Mouse (Mus musculus) fibroblast of lung, adult 2 months (primary cell): Measurements from ENCODE around the gene Gm1113.

Source experiments
- DNase-seq: peaks from one replicate; pipeline ENCODE4 v3.0.0-alpha.2; 2011; ENCODE audit warnings: low read depth

Gm1113 gene

DNA sequence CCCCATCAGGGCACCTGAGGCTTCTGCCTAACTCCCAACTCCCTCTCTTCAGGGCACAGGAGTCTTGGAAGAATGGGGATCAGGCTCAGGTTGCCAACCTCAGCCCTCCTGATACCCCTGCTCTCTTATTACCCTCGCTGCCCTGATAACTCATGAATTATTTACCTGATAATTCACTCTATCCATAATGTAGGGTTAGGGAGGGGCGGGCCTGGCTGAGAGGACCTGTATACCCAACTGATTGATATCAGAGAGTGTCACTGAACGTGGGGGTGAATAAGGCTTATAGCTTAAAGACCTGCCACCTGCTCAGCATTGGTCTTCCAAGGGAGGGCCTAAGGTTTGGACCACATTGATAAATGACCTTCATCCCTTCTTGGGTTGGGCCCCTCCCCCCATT is at the start of gene Gm1113:
TSS of gene Gm1113 (minus strand) at position 101 of the 400 bp plus-strand sequence.
- no peak for DNase-seq

DNA sequence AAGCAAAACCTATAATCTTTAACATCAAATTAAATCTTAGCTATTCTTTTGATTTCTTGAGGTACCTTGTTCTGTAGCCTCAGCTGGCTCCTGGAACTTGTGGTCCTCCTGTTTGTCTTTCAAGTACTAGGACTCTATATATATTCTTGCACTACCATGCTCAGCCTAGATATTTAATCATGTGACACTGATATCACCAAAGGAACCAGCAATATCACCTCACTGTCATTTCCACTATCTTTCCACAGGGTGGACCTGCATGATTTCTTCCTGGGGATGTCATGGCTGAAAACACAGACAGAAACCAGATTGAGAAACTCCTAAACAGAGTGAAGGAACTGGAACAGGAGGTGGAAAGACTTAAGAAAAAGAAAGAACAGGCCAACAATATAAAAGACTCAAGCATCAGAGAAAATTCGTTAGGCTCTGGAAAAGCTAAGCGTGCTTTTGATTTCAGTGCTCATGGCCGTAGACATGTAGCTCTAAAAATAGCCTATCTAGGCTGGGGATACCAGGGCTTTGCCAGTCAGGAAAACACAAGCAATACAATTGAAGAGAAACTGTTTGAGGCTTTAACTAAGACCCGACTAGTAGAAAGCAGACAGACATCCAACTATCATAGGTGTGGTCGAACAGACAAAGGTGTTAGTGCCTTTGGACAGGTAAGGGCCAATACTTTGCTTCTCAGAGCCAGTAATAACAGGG is 46.6 kb upstream of the Gm1113 start:
- no peak for DNase-seq

DNA sequence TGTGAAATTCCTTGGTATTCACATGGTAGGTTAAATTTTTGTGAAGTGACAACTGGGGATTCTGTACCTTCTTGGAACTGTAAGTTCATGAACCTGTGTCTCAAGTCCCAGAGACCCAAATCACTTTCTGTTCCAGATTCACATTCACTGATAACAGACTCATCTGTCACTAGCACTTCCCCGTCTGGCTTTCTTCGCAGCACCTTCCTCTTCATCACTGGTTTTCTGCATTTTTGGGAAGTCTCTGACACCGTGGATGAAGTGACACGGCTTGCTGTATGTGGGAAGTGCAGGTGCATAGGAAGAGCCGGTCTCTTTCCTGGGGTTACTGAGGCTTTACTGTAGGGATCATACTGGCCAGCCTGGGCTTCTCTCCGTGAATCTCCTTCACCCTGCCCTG is 43.5 kb upstream of the Gm1113 start:
- no peak for DNase-seq

DNA sequence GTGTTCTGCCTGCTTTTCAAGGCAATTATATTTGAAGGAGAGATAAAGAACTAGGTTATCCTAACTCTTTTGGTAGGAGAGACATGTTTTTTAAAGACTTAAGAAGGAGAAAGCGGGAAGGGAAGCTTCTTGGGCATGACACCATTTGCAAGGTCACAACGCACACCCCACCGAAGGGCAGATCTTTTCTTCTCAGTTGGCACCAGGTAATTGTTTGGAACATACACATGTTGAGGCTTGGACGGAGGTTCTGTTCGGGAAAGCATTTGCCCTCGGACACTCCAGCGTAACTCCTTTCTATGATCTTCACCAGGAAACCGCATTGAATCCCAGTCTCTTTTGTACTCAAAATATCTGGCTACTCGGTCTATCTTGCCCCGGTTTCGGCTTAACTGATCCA is 43.0 kb upstream of the Gm1113 start:
- no peak for DNase-seq

DNA sequence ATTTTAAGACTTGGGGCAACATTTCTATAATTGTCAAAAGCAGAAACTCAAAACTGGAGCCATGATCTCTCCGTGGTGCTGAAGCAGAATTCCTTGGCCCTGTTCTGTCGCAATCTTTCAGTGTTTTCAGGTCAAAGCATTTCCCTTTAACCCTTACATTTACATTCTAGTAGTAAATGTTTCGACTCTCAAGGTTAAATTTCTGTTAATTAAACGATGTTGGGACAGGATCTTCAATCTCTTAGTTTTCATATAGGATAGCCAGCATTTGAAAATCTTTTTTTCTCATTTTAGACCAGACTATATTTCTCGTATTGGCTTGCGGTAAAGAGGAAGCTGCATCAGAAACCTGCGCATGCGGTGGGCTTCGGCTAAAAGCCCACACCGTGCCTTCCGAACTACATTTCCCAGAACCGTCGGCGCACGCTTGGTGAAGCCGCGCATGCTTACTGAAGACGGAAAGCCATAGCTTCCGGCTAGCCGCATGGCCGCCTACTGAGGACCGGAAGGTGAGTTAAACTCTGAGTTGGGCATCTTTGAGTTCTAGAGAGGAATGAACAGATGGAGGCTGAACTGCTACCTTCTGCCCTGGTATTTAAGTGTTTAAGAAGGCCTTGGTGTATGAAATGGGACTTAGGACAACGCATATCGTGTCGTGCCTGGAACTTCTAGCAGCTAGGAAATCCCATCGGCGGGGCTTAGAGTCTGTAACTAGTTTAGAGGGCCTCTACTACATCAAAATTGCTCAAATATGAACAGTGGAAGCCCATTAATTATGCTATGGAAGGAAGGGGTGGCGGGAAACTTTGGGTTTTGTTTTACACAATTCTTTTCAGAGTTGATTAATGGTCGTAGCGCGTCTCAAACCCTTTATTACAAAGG is 41.2 kb upstream of the Gm1113 start:
- DNase-seq = peak; percentile 51

DNA sequence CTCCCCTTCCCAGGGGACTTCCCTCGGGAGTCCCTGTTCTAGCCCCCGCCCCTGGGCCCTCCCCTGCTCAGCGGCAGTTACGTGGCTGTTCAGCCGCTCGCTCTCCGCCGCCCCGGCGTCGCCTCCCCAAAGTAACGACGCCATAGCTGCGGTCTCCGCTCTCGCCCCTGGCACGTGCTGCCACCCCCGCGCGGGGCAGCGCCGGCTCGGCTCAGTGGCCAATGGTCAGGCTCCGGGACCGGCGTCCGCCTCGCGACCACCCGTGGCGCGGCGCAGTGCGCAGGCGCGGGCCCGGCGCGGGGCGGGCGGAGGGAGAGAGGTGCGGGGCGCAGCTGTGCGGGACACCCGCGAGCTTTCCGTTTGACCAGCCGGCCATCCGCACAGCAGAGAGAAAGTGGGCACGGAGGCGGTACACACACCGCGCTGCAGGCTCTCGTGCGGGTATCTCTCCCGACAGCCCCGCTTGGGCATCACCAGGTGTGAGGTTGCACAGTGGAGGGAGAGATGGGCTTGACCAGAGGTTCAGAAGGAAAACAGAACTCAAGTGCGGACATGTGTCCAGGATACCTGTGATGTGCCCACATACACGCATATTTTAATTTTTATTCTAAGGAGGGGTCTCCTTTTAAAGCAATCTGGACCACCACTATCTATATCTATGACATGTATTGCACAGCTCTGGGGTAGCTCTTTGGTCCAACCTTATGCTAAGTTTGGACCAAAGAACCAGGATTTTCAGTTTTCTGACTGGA is 40.4 kb upstream of the Gm1113 start, which contains the start of the genes Ddx25 and Pus3:
TSS of gene Ddx25 (minus strand) at position 272 of the 752 bp plus-strand sequence.
TSS of gene Pus3 (plus strand) at position 339 of the 752 bp plus-strand sequence.
- no peak for DNase-seq

DNA sequence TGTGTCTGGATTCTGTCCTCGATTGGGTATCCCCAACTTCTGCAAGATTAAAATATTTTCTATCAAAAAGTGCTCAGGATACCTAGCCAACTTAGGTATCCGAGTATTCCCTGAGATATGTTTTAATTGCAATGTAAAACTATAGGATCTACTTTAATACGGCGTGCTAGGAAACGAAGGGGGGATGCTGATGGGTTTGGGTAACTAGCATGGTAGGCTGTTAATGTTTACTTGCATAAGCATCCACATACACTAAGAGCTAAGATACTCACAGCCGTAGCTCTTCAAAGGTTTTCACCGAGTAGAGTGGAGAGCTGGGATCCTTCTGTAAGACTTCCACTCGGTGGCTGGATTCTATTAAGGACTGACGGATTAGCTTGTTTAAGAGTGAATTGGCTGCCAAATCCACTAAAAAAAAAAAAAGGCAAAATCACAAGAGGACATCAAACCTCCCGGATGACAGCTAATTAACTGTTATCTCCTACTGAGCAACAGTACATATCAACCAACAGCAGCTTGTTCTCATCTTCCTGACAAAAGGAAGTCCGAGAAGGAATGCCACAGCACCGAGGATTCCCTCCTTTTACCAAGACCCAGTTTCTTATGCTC is 38.5 kb upstream of the Gm1113 start:
- no peak for DNase-seq

DNA sequence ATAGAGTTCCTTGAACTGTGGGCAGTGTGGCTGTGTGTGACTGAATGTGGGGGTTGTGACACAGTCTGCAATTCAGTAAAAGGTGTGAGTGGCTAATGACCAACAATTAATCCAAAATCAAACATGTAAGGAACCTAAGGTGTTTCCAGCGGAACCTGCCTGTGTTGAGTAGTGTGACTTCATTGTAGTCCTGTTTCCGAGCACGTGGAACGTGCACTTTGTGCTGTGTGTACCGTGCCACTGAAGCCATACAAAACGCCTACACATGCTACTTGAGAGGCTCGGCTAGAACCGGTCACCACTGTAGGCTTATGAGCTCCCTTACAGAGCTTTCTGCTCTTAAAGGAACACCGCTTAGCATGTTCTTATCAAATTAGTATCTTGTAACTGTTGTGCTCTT is 30.4 kb upstream of the Gm1113 start:
- no peak for DNase-seq

DNA sequence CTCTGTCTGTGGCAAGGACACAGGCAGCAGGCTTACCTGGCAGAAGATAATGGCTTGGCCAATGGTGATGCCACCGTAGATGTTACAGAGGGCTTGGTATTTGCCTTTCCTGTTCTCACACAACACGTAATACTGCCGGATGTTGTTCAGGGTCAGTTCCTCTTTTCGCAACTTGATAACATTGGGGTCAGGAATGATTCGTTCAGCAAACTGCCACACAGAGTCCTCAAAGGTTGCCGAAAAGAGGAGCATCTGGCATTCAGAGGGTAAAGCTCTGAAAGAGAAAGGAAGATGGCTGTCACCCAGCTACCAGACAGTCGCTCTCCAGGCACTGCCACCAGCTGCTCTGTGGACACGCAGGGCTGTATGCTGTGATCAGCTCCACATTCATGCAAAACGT is 28.7 kb upstream of the Gm1113 start:
- DNase-seq = no peak

DNA sequence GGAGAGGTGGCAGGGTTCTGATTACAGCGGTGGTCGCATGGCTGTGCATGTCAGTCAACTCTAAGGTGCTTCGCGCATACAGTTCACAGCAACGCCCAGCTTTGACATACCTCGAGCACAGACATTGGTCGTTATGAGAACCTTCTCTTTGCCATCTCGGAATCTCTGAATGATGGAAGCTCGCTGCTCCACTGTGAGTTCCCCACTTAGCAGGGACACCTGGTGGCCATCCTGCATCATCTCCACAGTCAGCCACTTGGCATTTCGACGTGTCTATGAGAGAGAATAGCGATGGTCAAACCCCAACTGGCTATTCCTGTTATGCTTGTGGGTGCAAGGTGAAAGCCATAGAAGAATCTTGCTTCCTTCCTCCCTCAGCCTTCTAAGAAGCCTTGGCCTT is 27.6 kb upstream of the Gm1113 start:
- DNase-seq = no peak

DNA sequence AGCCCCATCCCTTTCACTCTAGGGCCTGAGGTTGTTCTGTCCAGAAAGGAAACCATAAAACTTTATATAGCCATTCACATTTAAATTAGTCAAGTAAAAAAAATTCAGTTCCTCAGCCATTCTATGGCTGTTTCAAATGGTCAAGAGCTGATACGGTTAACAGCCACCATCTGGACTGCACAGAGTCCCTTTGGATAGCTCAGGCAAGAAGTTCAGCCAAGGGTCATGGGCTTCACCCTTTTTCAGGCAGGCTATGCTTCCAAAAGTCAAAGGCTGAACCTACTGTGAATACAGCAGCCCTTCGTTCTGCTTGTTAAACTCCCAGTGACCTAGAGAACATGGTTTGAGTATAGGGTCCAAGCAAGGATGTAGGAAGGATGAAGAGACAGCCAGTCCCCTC is 26.6 kb upstream of the Gm1113 start:
- DNase-seq = no peak

DNA sequence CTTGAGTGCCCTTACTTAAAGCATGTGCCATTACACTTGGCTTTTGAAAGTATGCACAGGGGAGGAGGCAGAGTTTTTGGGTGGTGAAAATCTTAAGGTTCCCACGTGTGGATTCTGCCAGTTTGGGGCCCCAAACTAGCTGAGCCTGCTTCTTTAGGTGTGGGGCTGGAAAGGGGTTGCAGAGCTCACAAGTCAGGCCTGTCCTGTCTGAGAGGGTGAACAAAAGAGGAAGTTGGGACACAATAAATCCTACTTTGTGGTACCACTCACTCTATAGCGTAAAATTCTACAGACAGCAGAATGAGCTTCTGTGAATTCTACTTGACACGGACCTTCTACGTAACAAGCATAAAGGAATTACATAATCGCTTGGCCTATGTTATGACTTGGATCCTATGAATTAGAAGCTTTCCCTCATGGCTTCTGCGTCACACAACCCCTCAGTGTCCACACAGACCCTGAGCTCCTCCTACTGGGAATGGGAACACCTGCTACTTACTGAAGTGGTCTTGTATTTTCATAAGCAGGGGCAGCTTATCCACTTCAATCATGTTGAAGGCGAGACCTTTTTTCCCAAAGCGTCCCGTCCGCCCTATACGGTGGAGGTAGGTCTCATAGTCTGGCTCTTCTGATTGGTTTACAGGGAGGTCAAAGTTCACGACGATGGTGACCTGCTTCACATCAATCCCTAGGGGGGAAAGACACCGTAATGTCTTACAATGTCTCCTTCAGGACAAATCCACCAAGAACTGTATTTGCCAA is 25.2 kb upstream of the Gm1113 start:
- DNase-seq = no peak

DNA sequence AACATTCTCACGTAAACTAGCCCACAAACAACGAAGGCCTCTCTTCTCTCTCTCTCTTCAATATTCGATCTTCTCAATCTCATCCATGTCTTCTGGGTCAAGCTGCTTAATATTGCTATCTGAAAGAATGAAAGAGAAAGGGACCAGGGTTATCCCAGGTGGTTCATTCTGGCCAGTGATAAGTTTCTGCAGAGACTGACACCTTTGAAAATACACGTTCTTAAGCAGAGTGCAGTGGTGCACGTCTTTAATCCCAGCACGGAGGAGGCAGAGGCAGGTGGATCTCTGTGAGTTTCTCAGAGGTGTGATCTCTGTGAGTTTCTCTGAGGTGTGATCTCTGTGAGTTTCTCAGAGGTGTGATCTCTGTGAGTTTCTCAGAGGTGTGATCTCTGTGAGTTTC is 23.9 kb upstream of the Gm1113 start:
- DNase-seq = no peak

DNA sequence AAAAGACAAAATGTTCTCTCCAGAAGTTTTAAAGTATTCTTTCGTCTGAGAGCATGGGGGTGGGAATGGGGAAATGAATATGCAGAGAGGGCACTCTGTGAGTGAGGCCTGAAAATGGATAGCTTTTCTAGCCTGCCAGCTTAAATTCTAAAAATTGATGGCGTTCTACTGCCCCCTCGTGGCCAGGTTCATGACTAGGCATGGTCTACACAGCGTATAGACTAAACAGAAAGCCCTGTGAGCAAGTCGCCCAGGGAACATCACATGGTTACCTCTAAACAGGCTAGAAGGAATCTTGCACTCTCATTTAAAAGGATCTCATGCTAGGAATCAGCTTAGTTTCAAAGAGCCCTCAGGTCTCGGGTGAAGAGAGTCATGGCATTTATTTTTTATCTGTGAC is 23.4 kb upstream of the Gm1113 start:
- DNase-seq = no peak

DNA sequence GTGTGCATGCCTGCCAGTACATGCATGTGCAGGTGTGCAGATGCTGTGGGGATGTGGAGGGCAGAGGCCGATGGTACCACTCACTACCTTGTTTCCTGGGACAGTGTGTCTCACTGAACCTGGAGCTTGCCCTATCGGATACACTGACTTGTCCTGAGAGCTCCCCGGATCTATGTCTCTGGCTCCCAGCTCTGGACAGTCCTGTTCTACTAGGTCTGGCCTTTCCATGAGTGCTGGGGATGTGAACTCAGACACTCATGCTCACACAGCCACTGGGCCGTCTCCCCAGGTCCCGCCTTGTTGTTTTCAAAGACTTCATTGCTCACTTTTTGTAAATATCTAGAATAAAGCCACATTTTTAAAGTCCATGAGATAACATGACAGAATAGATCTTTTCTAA is 23.0 kb upstream of the Gm1113 start:
- DNase-seq = no peak

DNA sequence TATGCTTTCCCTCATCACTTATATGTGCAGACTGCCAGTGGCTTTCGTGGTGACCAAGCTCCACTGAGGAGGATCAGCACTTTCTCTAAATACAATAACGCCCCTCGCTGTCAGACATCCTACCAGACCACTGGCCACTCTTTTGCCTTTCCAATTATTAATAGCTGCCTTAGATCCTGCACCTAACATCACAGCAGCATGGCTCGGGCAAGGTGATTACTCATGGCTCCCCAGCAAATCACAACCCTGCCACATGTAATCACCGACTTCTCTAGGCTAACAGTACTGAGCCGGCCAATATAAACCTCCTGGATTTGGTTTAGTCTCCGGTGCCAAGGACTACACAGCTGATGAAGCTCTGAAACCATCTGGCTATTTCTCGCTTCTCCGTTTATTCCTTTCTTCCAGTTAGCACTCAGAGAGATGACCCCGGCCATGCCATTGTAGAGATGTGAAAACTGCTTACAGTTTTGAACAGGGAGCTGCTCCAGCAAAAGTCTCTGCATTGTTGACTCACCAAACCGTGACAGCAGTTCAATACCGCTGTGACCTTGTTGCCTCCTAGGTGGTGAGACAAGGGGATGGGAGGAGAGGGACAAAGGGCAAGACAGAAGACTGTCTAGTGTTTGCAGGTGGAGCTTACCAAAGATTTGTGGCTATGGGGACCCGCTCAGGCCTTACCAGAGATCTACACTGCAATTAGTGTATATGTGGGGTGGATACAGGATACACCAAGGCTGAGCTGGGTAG is 21.1 kb upstream of the Gm1113 start:
- no peak for DNase-seq

DNA sequence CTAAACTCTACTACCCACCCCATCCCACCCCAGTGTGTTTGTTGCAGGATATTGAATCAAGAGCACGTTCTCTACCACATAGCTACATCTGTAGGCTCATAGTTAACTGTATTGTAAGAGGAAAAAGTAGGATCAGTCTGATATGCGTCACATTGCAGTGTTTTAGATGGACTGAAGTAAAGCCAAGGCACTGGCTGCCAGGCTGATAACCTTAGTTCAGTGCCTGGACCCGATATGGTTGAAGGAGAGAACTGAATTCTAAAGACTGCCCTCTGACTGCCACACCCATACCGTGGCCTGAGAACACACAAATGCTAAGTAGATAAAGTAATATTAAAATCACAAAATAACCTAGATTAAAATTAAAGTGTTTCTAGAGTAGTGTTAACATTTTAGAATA is 17.8 kb upstream of the Gm1113 start:
- no peak for DNase-seq

DNA sequence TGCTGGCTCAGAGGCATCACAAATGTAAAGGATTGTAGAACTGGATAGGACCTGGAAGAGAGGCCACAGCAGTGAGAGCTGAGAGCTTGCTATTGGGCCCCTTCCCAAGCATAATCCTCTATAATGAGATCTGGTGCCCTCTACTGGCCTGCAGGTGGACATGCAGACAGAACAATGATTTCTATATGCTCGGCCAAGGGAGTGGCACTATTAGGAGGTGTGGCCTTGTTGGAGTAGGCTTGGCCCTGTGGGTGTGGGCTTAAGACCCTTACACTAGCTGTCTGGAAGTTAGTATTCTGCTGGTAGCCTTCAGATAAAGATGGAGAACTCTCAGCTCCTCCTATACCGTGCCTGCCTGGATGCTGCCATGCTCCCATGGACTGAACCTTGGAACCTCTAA is 17.0 kb upstream of the Gm1113 start:
- no peak for DNase-seq

DNA sequence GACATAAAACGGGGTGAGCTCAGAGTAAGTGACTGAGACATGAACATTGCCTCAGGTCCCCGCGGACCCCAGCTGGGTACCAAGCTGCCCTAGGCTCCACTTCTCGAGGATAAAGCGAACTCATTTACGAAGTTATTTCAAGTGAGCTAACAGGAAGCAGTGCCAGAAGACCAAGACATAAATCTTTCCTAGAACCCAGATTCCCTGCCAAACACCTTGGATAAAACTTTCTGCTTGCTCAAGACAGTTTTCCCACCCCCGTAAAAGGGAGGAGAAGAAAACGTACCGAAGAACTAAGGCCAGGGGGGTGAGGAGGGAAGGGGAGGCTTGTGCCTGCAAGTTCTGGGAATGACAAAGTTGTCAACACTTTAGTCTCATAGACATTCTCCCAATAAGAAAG is 15.2 kb upstream of the Gm1113 start:
- DNase-seq = no peak

DNA sequence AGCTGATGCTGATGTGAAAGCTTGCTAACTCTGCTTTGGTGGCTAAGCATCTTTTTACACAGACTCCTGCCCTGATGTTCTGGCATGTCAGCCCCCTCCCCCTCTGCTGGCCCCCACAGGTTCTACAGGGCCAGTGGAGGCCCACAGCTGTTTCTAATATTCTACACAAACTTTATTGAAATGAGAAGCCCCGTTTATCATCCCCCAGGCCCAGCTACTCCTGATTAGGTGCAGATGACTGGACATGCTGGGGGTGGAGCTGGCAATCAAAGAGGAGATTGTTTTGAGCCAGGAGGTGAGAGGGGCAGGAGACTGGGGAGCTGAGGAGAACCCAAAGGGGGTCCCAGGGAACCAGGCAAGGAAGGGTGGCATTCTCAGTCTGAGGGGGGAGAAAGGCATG is 11.7 kb upstream of the Gm1113 start:
- DNase-seq = no peak

DNA sequence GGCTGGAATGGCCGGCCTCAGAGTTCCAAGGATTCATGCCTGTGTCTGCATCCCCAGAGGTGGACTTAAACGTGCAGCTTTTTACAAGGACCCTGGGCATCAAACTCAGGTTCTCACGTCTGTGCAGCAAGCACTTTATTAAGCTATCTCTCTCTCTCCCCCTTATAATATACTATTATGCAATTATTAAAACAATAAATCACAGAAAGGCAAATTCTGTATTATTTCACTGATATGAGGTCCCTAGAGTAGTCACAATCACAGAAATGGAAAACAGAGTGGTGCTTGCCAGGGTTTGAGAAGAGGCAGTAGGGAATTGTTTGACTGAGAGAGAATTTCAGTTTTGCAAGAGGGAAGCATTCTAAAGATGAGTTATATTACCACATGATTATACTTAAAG is 11.1 kb upstream of the Gm1113 start:
- DNase-seq = no peak
